8 mouse cellular contexts compared by ENCODE assay signal in the genomic region with DNA sequence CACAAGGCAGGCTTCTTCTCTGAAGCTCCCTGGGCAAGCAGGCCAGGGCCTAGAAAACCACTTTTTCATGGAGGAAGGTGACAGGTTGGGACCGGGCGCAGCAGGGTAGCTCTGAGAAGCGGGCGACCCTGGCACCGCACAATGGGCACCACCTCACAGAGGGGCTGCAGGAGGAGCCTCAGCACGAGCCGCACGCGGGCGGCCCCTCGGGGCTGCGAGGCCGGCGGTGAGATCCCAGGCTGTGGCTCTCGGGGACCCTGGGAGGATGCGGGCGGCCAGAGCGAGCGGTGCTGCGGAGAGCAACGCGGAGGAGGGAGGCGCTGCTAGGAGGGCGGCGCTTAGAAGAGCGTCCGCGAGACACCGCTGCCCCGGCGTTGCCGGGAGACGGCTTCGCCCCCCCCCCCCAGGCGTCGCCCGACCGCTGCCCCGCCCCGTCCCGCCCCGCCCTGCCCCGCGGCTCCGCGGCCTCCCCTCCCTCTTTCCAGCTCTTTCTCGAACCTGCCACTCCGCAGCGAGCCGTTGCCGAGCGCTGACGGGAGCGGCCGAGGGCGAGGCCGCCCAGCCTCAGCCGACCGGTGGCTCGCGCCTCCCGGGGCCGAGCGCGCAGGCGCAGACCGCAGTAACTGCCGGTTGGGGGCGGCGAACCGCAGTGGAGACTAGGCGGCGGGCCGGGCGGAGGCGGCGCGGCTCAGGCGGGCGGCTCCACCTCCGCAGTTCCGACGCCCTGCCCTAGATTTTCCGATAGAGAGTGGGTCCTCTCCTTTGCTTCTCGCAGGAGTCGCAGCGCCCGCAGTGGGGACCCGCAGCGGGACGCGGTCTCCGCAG. TPM values are rescaled to one million over a fixed set of nuclear protein-coding genes. Genes with fewer than 3 reads are reported as not detected.
DNase-seq lines count a peak whose midpoint lies in the region; ATAC-seq and TF ChIP-seq lines count a peak whose summit lies in the region.

No protein-coding gene starts in this region.

- H3K27me3 ChIP-seq in hindbrain, postnatal 0 days (ENCODE audit: insufficient read depth, low read length): no peaks in the 10 kb centered on the region

- H3K4me3 ChIP-seq in gastrocnemius, adult 2 months: peak overlapping the region; percentile 97
- H3K4me3 ChIP-seq in hindbrain, postnatal 0 days (ENCODE audit: low read length): peak overlapping the region; percentile 90
- peak overlapping the region; percentile 89 for H3K4me3 ChIP-seq in left cerebral cortex, adult 2 months
- peak overlapping the region; percentile 67 for H3K4me3 ChIP-seq in macrophage (ENCODE audit: inconsistent target)

- no peaks in the 10 kb centered on the region for H3K9me3 ChIP-seq in hindbrain, postnatal 0 days (ENCODE audit: low read length)

- peak overlapping the region; percentile 90 for H3K27ac ChIP-seq in gastrocnemius, adult 2 months
- peak overlapping the region; percentile 87 for H3K27ac ChIP-seq in hindbrain, postnatal 0 days
- peak overlapping the region; percentile 96 for H3K27ac ChIP-seq in left cerebral cortex, adult 2 months
- H3K27ac ChIP-seq in macrophage: no peak overlapping the region

- peak overlapping the region; percentile 94 for H3K4me2 ChIP-seq in hindbrain, postnatal 0 days (ENCODE audit: low read depth, low read length)

- ATAC-seq in activated CD4-positive, CD25-positive, alpha-beta regulatory T cell, adult 4 months: peak; percentile 78
- peak; percentile 79 for ATAC-seq in common myeloid progenitor, adult 5-6 weeks (replicated peaks; ENCODE audit: low read depth, poor library complexity, severe bottlenecking)
- peak; percentile 96 for ATAC-seq in hindbrain, postnatal 0 days

- H3K4me1 ChIP-seq in hindbrain, postnatal 0 days (ENCODE audit: insufficient read depth, low read length): 0 out of 2 replicates have a peak, but pooled peaks cover 5% of the 10 kb centered on the region

- DNase-seq in gastrocnemius, adult 2 months: peak; percentile 96
- DNase-seq in hindbrain, postnatal 0 days (ENCODE audit: low spot score): peak; percentile 95
- DNase-seq in left cerebral cortex, adult 2 months (ENCODE audit: extremely low spot score in 1 of 2, low spot score in 2 of 2): peak; percentile 93 to 95
- peak; percentile 85 for DNase-seq in retina, postnatal 7 days (ENCODE audit: low read depth, low spot score)
- DNase-seq in urinary bladder, adult 18-20 months (ENCODE audit: low spot score in 2 of 2): peak; percentile 86

- under 1% methylated on average over 53 of the region's 93 CpGs for WGBS in hindbrain, postnatal 0 days
- WGBS in macrophage (ENCODE audit: missing documents): under 1% methylated on average over 61 of the region's 93 CpGs

- no peaks in the 10 kb centered on the region for H3K36me3 ChIP-seq in hindbrain, postnatal 0 days (ENCODE audit: insufficient read depth, low read length)
- no peaks in the 10 kb centered on the region for H3K36me3 ChIP-seq in macrophage (ENCODE audit: inconsistent target)

- no peak for TF ChIP-seq CTCF in gastrocnemius, adult 2 months (IDR thresholded peaks at IDR 0.05)
- no peak for TF ChIP-seq CTCF in hindbrain, postnatal 0 days (IDR thresholded peaks at IDR 0.05; ENCODE audit: low read depth)
- no peak for TF ChIP-seq CTCF in left cerebral cortex, adult 2 months (IDR thresholded peaks at IDR 0.05)

- intact Hi-C loops in gastrocnemius, adult 2 months (cut with DNase I): loop anchor here (5.0 kb wide), 1 partner anchor 57 kb away; a partner anchor contains a TSS
- intact Hi-C loops in left cerebral cortex, adult 2 months (cut with DNase I): loop anchor here (1.0 to 5.0 kb wide), 3 partner anchors 53 to 214 kb away; a partner anchor contains a TSS

- peaks cover 27% of the 10 kb centered on the region; the same call in 1 of the 2 replicates for H3K79me2 ChIP-seq in macrophage (ENCODE audit: inconsistent target)

- H3K9ac ChIP-seq in hindbrain, postnatal 0 days (replicated peaks; ENCODE audit: low read length): peak overlapping the region; percentile 85

RNA-seq across cellular contexts. Expression of a gene that starts 0.8 kb away (rescaled TPM):
- polyA plus RNA-seq in activated CD4-positive, CD25-positive, alpha-beta regulatory T cell, adult 4 months (2017; shearing (Covaris generic)): 10 to 100 TPM; 24.8 to 28.5 TPM
- total RNA-seq in common myeloid progenitor, adult 5-6 weeks (2017): 47.0 and 94.6 TPM in 2 replicates
- 10 to 100 TPM in 1 of 2 experiments, 1 to 10 TPM in 1; 5.7 to 10.4 TPM for total RNA-seq in gastrocnemius, adult 2 months (2021)
- total RNA-seq in hindbrain, postnatal 0 days (2014; rRNA removed): 28.5 and 54.8 TPM in 2 replicates
- polyA plus RNA-seq in hindbrain, postnatal 0 days (2015; fragmentation: Nextera tagmentation; extraction: Ambion mirVana): 56.6 TPM in 2 replicates
- 100 to 1,000 TPM; 167 to 172 TPM for total RNA-seq in left cerebral cortex, adult 2 months (2021)
- 10 to 100 TPM; 22.8 to 90.0 (median 56.5) TPM for total RNA-seq in macrophage (2018; cell fraction: chromatin; rRNA removed)
- 10 to 100 TPM; 11.7 to 19.6 (median 15.8) TPM for total RNA-seq in macrophage (2018; cell fraction: cytosol; rRNA removed)
- total RNA-seq in macrophage (2018; cell fraction: nucleus; rRNA removed): 10 to 100 TPM; 12.1 to 55.3 (median 28.7) TPM
- polyA plus RNA-seq in macrophage (2018): 8.3 to 17.8 TPM (median 11.8 TPM) in 3 replicates

RNA-seq across cellular contexts. Expression of a gene that starts 36.4 kb away (rescaled TPM):
- not detected for polyA plus RNA-seq in activated CD4-positive, CD25-positive, alpha-beta regulatory T cell, adult 4 months (2017; shearing (Covaris generic))
- not detected in 2 replicates for total RNA-seq in common myeloid progenitor, adult 5-6 weeks (2017)
- total RNA-seq in gastrocnemius, adult 2 months (2021): not detected
- 0.05 TPM in 1 of 2 replicates, not detected in the other for total RNA-seq in hindbrain, postnatal 0 days (2014; rRNA removed)
- polyA plus RNA-seq in hindbrain, postnatal 0 days (2015; fragmentation: Nextera tagmentation; extraction: Ambion mirVana): 0.28 and 0.43 TPM in 2 replicates
- not detected for total RNA-seq in left cerebral cortex, adult 2 months (2021)
- 1 to 10 TPM in 1 of 26 experiments, under 1 TPM in 6, not detected in 19; 0.36 to 1.3 (median 0.74) TPM for total RNA-seq in macrophage (2018; cell fraction: chromatin; rRNA removed)
- total RNA-seq in macrophage (2018; cell fraction: cytosol; rRNA removed): under 1 TPM in 19 of 26 experiments, not detected in 7; 0.03 to 0.42 (median 0.17) TPM
- 1 to 10 TPM in 1 of 26 experiments, under 1 TPM in 10, not detected in 15; 0.20 to 1.5 (median 0.42) TPM for total RNA-seq in macrophage (2018; cell fraction: nucleus; rRNA removed)
- 0.20 to 0.26 TPM (median 0.22 TPM) in 3 replicates for polyA plus RNA-seq in macrophage (2018)

RNA-seq across cellular contexts. Expression of a gene that starts 54.8 kb away (rescaled TPM):
- polyA plus RNA-seq in activated CD4-positive, CD25-positive, alpha-beta regulatory T cell, adult 4 months (2017; shearing (Covaris generic)): 10 to 100 TPM; 13.0 to 14.1 TPM
- 84.9 and 96.4 TPM in 2 replicates for total RNA-seq in common myeloid progenitor, adult 5-6 weeks (2017)
- 1 to 10 TPM in 1 of 2 experiments, under 1 TPM in 1; 0.66 to 1.7 TPM for total RNA-seq in gastrocnemius, adult 2 months (2021)
- 9.3 and 14.0 TPM in 2 replicates for total RNA-seq in hindbrain, postnatal 0 days (2014; rRNA removed)
- 13.8 and 14.1 TPM in 2 replicates for polyA plus RNA-seq in hindbrain, postnatal 0 days (2015; fragmentation: Nextera tagmentation; extraction: Ambion mirVana)
- 1 to 10 TPM; 3.5 to 4.2 TPM for total RNA-seq in left cerebral cortex, adult 2 months (2021)
- 10 to 100 TPM; 14.8 to 81.6 (median 25.4) TPM for total RNA-seq in macrophage (2018; cell fraction: chromatin; rRNA removed)
- total RNA-seq in macrophage (2018; cell fraction: cytosol; rRNA removed): 10 to 100 TPM in 3 of 26 experiments, 1 to 10 TPM in 23; 3.5 to 11.5 (median 5.8) TPM
- 10 to 100 TPM; 11.9 to 45.1 (median 21.8) TPM for total RNA-seq in macrophage (2018; cell fraction: nucleus; rRNA removed)
- 2.7 to 9.9 TPM (median 4.5 TPM) in 3 replicates for polyA plus RNA-seq in macrophage (2018)
